Mouse (Mus musculus) liver, embryonic 12.5 days (tissue): Measurements from ENCODE around the gene Ephx3. TPM values are rescaled to one million over a fixed set of nuclear protein-coding genes. Genes with fewer than 3 reads are reported as not detected.

Source experiments
- ATAC-seq: fragments of 200-750 bp; cut with Nextera tagmentation; 2 replicates; pipeline ENCODE4 v1.8.0; 2017; ENCODE audit warnings: moderate number of reproducible peaks, mild to moderate bottlenecking, moderate library complexity
- H3K27ac ChIP-seq: fragments of 300-500 bp; sonication (generic); 2 replicates; pipeline ENCODE4 v1.5.1; 2016; ENCODE audit warnings: mild to moderate bottlenecking
- H3K27me3 ChIP-seq: fragments of 300-500 bp; sonication (generic); replicated peaks from 2 replicates; pipeline ENCODE4 v1.6.1; 2016; ENCODE audit warnings: mild to moderate bottlenecking, moderate library complexity
- H3K36me3 ChIP-seq: fragments of 300-500 bp; sonication (generic); 2 replicates; pipeline ENCODE4 v1.6.1; 2016; ENCODE audit warnings: mild to moderate bottlenecking, moderate library complexity
- H3K4me1 ChIP-seq: fragments of 300-500 bp; sonication (generic); 2 replicates; pipeline ENCODE4 v1.6.1; 2016
- H3K4me2 ChIP-seq: fragments of 300-500 bp; sonication (generic); 2 replicates; pipeline ENCODE4 v1.6.1; 2016; ENCODE audit warnings: mild to moderate bottlenecking, moderate library complexity
- H3K4me3 ChIP-seq: fragments of 300-500 bp; sonication (generic); 2 replicates; pipeline ENCODE4 v1.5.1; 2016; ENCODE audit warnings: mild to moderate bottlenecking, moderate library complexity
- H3K9ac ChIP-seq: fragments of 300-500 bp; sonication (generic); 2 replicates; pipeline ENCODE4 v1.6.1; 2016; ENCODE audit warnings: mild to moderate bottlenecking, moderate library complexity
- H3K9me3 ChIP-seq: fragments of 300-500 bp; sonication (generic); replicated peaks from 2 replicates; pipeline ENCODE4 v1.6.1; 2016; ENCODE audit warnings: mild to moderate bottlenecking, moderate library complexity
- WGBS: fragments of 180-500 bp; shearing (Covaris S2); methylation state at CpG from one replicate; pipeline ENCODE4 v1.1.7; 2016; ENCODE audit not compliant: insufficient replicate concordance; 5-methylcytosine and 5-hydroxymethylcytosine counted together
- polyA plus RNA-seq: library from polyadenylated mRNA; unstranded; fragments of >200 nt; fragmentation: Nextera tagmentation; extraction: Ambion mirVana; gene quantifications from 2 replicates; pipeline ENCODE4 v1.2.1, GENCODE M21; 2016

Gene Ephx3
- polyA plus RNA-seq, 1 experiment from 2014 or later = 0.10 TPM

DNA sequence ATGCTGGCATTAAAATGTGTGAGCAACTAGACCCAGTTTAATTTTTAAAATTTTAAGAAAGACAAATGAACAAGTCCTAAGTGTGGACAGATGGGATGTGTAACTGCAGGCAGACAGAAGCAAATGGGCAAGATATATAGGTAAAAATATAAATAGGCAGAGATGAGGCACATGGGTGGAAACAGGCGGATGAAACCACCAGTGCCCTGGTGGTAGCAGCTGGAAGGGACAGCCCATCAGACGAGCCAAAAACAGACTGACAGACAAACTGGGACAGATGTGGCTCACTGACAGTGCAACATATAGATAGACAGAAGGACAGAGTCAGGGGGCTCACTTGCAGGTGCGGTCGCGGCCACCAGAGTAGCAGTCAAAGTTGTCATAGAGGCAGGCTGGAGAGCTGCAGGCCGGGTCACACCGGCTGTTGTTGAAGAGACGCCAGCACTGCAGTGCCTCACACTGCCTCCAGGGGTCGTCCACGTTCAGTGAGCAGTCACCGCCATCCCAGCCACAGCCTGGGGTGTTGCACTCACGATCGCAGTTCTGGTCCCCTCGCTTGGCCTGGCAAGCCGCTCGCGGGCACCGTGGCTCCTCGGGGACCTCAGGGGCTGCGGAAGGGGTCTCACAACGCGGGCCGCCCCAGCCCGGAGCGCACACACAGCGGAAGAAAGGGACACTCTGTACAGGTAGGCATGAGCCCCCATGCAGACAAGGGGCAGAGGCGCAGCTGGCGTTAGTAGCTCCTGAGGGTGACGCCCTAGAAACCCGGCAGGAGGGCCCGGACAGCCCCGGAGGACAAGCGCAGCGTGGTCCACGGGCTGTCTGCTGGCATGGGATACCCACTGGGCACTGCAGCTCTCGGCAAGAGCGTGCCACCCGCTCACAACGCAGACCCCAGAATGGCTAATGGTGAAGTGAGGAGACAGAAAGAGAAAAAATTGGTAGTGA lies 46.2 kb downstream of the Ephx3 start:
- Histone ChIP-seq H3K4me1 (peaks cover 13% of the 10 kb centered on the region), H3K27ac (no peak overlapping the region), H3K36me3 (0 out of 2 replicates have a peak, but pooled peaks cover 5% of the 10 kb centered on the region), H3K9me3 (no peaks in the 10 kb centered on the region), H3K4me3 (peak overlapping the region; percentile 41), H3K9ac (peak overlapping the region; percentile 62), H3K4me2 (peak overlapping the region; percentile 80), H3K27me3 (peaks cover 12% of the 10 kb centered on the region)
- peak; percentile 85 for ATAC-seq
- 17% methylated on average over 39 of the region's 39 CpGs for WGBS

DNA sequence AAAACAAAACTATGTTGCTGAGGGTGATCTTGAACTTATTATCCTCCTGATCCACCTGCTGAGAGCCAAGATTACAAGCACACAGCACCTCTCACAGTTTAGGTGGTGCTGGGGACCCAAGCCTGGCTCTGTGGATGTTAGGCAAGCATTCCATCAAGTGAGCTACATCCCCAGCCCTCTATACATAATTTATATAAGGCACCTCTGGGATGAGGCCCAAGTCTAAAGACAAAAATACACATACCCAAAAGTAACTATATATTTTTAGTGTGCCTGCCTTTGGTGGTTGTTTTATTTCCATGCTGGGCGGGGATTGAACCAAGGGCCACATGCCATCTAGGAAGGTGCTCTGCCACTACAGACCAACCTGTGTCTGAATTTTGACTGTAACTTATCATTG lies 47.1 kb downstream of the Ephx3 start:
- 69% methylated on average over 1 of the region's 1 CpGs for WGBS
- ATAC-seq = no peak
- peaks cover 12% of the 10 kb centered on the region for H3K27me3 ChIP-seq
- 0 out of 2 replicates have a peak, but pooled peaks cover 5% of the 10 kb centered on the region for H3K36me3 ChIP-seq
- peaks cover 14% of the 10 kb centered on the region for H3K4me1 ChIP-seq
- H3K9ac ChIP-seq = no peak overlapping the region
- no peaks in the 10 kb centered on the region for H3K9me3 ChIP-seq
- no peak overlapping the region for H3K4me2 ChIP-seq
- no peak overlapping the region for H3K27ac ChIP-seq
- H3K4me3 ChIP-seq = no peak overlapping the region

Other genes with a start within 250 kb of the Ephx3 start
- 51.6 and 51.7 TPM in 2 replicates for gene Rrp1b, start 153.4 kb downstream of the Ephx3 start, polyA plus RNA-seq
- 0.13 and 0.14 TPM in 2 replicates for gene Hsf2bp, start 153.2 kb downstream of the Ephx3 start, polyA plus RNA-seq
- gene Notch3, start 22.7 kb downstream of the Ephx3 start, polyA plus RNA-seq = 1.7 and 2.3 TPM in 2 replicates
- 55.1 and 56.5 TPM in 2 replicates for gene Brd4, start 95.2 kb upstream of the Ephx3 start, polyA plus RNA-seq
- 72.1 and 73.5 TPM in 2 replicates for gene Akap8, start 131.7 kb upstream of the Ephx3 start, polyA plus RNA-seq
- 49.7 and 50.1 TPM in 2 replicates for gene Akap8l, start 161.1 kb upstream of the Ephx3 start, polyA plus RNA-seq
- 13.3 and 14.8 TPM in 2 replicates for gene Wiz, start 199.9 kb upstream of the Ephx3 start, polyA plus RNA-seq
- 7.2 and 8.1 TPM in 2 replicates for gene Rasal3, start 214.0 kb upstream of the Ephx3 start, polyA plus RNA-seq
- 1.6 and 1.8 TPM in 2 replicates for gene Pglyrp2, start 234.6 kb upstream of the Ephx3 start, polyA plus RNA-seq